Mouse (Mus musculus) midbrain, embryonic 14.5 days (tissue): ENCODE measurements around the gene 1110017D15Rik. TPM values are rescaled to one million over a fixed set of nuclear protein-coding genes. Genes with fewer than 3 reads are reported as not detected.

ENCODE experiments used
- ATAC-seq: fragments of 200-750 bp; cut with Nextera tagmentation; 2 replicates; pipeline ENCODE4 v1.8.0; 2017; ENCODE audit warnings: moderate number of reproducible peaks, moderate library complexity; ENCODE audit not compliant: low FRiP score, low TSS enrichment
- DNase-seq: peaks from one replicate; pipeline ENCODE4 v3.0.0-alpha.2; 2015
- H3K27ac ChIP-seq: fragments of 300-500 bp; sonication (generic); replicated peaks from 2 replicates; pipeline ENCODE4 v1.5.1; 2014; ENCODE audit warnings: mild to moderate bottlenecking, low read depth, low read length, moderate library complexity
- H3K27me3 ChIP-seq: fragments of 300-500 bp; sonication (generic); 2 replicates; pipeline ENCODE4 v1.6.1; 2014; ENCODE audit warnings: low read length, control low read depth, mixed read lengths; ENCODE audit not compliant: control insufficient read depth, insufficient read depth
- H3K36me3 ChIP-seq: fragments of 300-500 bp; sonication (generic); 2 replicates; pipeline ENCODE4 v1.6.1; 2014; ENCODE audit warnings: low read length, control low read depth; ENCODE audit not compliant: control insufficient read depth, insufficient read depth
- H3K4me1 ChIP-seq: fragments of 300-500 bp; sonication (generic); 2 replicates; pipeline ENCODE4 v1.6.1; 2014; ENCODE audit warnings: mild to moderate bottlenecking, antibody characterized with exemption, low read length, control low read depth; ENCODE audit not compliant: control insufficient read depth, insufficient read depth
- H3K4me2 ChIP-seq: fragments of 300-500 bp; sonication (generic); 2 replicates; pipeline ENCODE4 v1.6.1; 2014; ENCODE audit warnings: mild to moderate bottlenecking, low read length, moderate library complexity
- H3K4me3 ChIP-seq: fragments of 300-500 bp; sonication (generic); replicated peaks from 2 replicates; pipeline ENCODE4 v1.5.1; 2014; ENCODE audit warnings: low read depth, low read length
- H3K9ac ChIP-seq: fragments of 300-500 bp; sonication (generic); replicated peaks from 2 replicates; pipeline ENCODE4 v1.6.1; 2014; ENCODE audit warnings: mild to moderate bottlenecking, low read length, moderate library complexity
- H3K9me3 ChIP-seq: fragments of 300-500 bp; sonication (generic); 2 replicates; pipeline ENCODE4 v1.6.1; 2016; ENCODE audit warnings: low read length, control low read depth, mixed read lengths; ENCODE audit not compliant: control insufficient read depth
- WGBS: fragments of 180-500 bp; shearing (Covaris S2); extraction: QIAGEN DNeasy Blood & Tissue Kit; methylation state at CpG from one replicate; pipeline ENCODE4 v1.1.7; 2014; 5-methylcytosine and 5-hydroxymethylcytosine counted together
- polyA plus RNA-seq: library from polyadenylated mRNA; unstranded; fragments of >200 nt; fragmentation: Nextera tagmentation; extraction: Ambion mirVana; gene quantifications from 2 replicates; pipeline ENCODE4 v1.2.1, GENCODE M21; 2014

Gene 1110017D15Rik
- polyA plus RNA-seq, 1 experiment from 2014 or later, result 13.2 TPM

DNA sequence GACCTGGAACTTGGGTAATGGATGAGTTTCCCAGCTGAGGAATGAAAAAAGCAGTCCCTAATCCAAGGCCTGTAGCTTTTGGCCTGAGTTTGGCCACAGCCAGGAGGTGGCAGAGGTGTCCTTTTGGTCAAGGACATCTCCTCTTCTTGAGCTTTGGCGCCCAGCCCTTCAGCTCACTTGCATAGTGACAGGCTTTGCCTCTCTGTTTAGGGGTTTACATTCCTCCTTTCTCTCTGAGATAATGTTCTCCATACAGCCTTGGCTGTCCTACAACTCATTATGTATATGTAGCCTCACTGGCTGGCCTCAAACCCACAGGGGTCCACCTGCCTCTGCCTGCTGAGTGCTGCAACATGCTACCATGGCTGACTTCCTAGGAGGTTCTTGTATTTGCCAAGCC, 30.0 kb upstream of the 1110017D15Rik start:
- no peak for DNase-seq
- H3K36me3 ChIP-seq, result no peaks in the 10 kb centered on the region

DNA sequence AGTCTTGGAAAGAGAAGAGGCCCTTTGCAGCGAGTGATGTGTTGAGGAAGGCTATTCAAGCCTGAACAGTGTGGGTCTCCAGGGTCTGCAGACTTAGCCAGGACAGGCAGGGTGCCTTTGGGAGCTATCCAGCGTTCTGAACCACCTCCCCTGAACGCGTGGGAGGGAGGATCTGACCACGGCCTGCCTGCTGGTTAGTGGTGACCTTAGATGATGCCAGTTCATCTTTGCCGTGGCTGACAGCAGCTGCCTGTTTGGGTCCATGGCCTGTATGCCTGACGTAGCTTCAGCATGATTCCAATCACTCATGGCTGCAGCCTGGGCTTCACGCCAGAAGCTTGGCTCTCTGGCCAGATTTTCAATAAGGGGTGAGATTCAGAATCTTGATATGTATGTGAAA, 28.9 kb upstream of the 1110017D15Rik start:
- H3K4me1 ChIP-seq, result peaks cover 10% of the 10 kb centered on the region; the same call in 1 of the 2 replicates
- ATAC-seq (no peak), DNase-seq (peak; percentile 42)
- H3K9me3 ChIP-seq, result no peaks in the 10 kb centered on the region
- no peak overlapping the region for H3K27ac ChIP-seq
- H3K4me3 ChIP-seq, result no peak overlapping the region
- 20% methylated on average over 8 of the region's 8 CpGs for WGBS
- no peaks in the 10 kb centered on the region for H3K36me3 ChIP-seq
- no peak overlapping the region for H3K9ac ChIP-seq
- H3K4me2 ChIP-seq, result no peak overlapping the region
- no peaks in the 10 kb centered on the region for H3K27me3 ChIP-seq

More for the DNA sequence above, 30.0 kb upstream of the 1110017D15Rik start:
- H3K4me2 ChIP-seq, result no peak overlapping the region
- no peaks in the 10 kb centered on the region for H3K9me3 ChIP-seq
- 83% methylated on average over 1 of the region's 1 CpGs for WGBS
- H3K4me3 ChIP-seq, result no peak overlapping the region
- no peak for ATAC-seq
- H3K27ac ChIP-seq, result no peak overlapping the region
- H3K9ac ChIP-seq, result no peak overlapping the region
- peaks cover 10% of the 10 kb centered on the region; the same call in 1 of the 2 replicates for H3K4me1 ChIP-seq
- H3K27me3 ChIP-seq, result no peaks in the 10 kb centered on the region

DNA sequence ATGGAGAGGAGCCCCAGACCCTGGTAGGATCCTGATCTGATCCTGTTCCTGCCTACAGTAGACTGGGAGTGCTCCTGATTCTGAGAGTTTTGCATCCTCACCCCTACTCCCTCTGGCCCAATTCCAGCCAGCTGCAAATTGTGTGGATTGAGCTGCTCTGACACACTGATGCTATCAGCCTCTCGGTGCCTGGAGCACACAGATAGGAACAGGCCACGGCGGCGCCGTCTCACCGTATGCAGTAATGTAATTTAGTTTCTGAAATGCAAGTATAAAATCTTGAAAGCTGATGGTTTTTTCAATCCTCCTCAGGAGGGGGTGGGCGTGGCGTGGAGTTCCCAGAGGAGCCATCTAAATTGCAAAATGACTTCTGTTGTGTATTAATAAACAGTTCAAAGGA, 25.0 kb upstream of the 1110017D15Rik start:
- no peaks in the 10 kb centered on the region for H3K9me3 ChIP-seq
- ATAC-seq, result no peak; the same call in 1 of the 2 replicates
- H3K36me3 ChIP-seq, result no peaks in the 10 kb centered on the region
- no peak overlapping the region for H3K4me3 ChIP-seq
- 56% methylated on average over 8 of the region's 8 CpGs for WGBS
- no peaks in the 10 kb centered on the region for H3K27me3 ChIP-seq
- peak overlapping the region; percentile 73 for H3K27ac ChIP-seq
- no peak overlapping the region for H3K4me2 ChIP-seq
- H3K9ac ChIP-seq, result no peak overlapping the region
- H3K4me1 ChIP-seq, result peaks cover 6% of the 10 kb centered on the region; the same call in 1 of the 2 replicates
- peak; percentile 61 for DNase-seq

DNA sequence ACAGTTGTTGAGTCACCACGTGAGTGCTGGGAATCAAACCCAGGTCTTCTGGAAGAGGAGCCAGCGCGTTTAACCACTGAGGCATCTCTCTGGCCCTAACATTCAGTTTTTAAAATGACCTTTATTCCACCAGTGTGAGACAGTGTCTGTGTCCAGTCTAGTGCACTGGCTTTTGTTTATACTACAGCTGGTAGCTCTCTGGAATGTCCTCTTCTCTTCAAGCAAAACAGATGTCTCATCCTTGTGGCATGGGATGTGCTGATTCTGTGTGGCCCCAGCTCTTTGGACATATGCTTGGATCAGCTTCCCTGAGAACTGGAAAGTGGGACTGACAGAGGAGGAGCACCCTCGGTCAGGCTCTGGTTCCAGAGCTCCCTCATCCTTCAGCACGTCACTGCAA, 17.7 kb upstream of the 1110017D15Rik start:
- Histone ChIP-seq H3K4me3 (no peak overlapping the region), H3K4me2 (no peak overlapping the region), H3K9ac (no peak overlapping the region), H3K9me3 (no peaks in the 10 kb centered on the region), H3K27me3 (no peaks in the 10 kb centered on the region), H3K36me3 (no peaks in the 10 kb centered on the region), H3K4me1 (peaks cover 17% of the 10 kb centered on the region; the same call in 1 of the 2 replicates), H3K27ac (no peak overlapping the region)
- ATAC-seq (no peak), DNase-seq (no peak)
- WGBS, result 83% methylated on average over 5 of the region's 5 CpGs

DNA sequence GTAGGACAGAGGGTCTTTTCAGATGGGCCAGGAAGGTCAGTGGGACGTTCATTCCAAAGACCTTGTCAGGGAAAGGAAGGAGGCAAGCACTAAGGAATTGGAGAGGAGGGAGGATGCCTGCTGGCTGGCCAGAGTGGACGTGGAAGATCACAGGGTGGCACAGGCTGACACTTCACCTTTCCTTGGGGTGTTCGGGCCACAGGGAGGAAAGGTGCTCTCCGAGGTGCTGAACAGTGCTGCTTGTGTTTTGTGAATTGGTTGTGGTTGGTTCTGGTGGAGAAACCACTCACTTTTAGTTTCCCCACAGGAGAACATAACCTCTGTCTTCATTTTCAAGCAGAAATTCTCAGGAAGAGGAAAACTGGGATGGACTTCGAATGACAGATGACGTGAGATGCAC, 15.3 kb upstream of the 1110017D15Rik start:
- H3K36me3 ChIP-seq, result no peaks in the 10 kb centered on the region
- H3K4me2 ChIP-seq, result no peak overlapping the region
- peaks cover 35% of the 10 kb centered on the region for H3K4me1 ChIP-seq
- H3K27ac ChIP-seq, result no peak overlapping the region
- H3K27me3 ChIP-seq, result no peaks in the 10 kb centered on the region
- H3K9ac ChIP-seq, result no peak overlapping the region
- H3K4me3 ChIP-seq, result no peak overlapping the region
- WGBS, result 40% methylated on average over 6 of the region's 6 CpGs
- no peak for DNase-seq
- no peaks in the 10 kb centered on the region for H3K9me3 ChIP-seq
- ATAC-seq, result no peak

DNA sequence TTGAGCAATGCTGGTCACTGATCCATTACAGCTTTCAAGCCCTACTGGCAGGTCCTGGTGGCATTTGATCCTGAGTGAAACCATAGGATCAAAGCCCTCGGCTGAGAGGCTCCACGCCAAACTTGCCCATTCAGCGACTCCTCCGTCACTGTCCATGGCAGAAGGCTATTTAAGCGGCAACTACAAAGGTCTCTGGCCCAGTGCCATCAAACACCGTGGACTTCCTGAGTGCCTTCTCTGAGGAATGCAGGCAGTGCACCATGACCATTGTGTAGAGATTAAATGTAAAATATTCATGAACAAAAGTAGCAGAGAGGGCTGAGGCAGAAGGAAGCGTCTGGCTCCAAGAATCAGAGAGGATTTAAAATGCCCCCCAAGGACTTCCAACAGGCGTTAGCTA, 10.9 kb upstream of the 1110017D15Rik start:
- Histone ChIP-seq H3K27me3 (no peaks in the 10 kb centered on the region), H3K27ac (peak overlapping the region; percentile 50), H3K36me3 (no peaks in the 10 kb centered on the region), H3K9me3 (no peaks in the 10 kb centered on the region), H3K4me2 (0 out of 2 replicates have a peak overlapping the region, but pooled peaks have one; percentile 3), H3K4me3 (no peak overlapping the region), H3K4me1 (peaks cover 44% of the 10 kb centered on the region), H3K9ac (no peak overlapping the region)
- WGBS, result 3% methylated on average over 8 of the region's 8 CpGs
- ATAC-seq (peak; percentile 48; the same call in 1 of the 2 replicates), DNase-seq (peak; percentile 79)

DNA sequence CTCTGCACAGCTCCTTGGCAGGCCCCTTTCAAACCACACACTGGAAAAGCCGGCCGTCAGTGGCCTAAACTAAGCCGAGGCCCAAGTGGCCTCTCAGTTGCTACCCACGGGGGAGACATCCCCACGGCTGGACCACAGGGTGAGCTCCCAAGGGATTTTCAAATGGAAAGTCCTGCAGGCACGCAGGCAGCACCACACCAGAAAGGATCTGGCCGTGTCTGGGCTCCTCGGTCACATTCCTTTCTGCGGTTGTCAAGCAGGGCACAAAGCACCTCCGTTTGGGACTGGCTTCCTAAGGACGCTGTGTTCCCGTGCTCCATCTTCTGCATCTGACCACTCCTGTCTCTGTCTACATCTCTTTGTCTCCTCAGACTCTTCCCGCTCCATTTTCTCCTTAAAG, 9.9 kb upstream of the 1110017D15Rik start:
- Histone ChIP-seq H3K9ac (peak overlapping the region; percentile 25; the same call in 1 of the 2 replicates), H3K4me3 (no peak overlapping the region), H3K36me3 (no peaks in the 10 kb centered on the region), H3K27me3 (no peaks in the 10 kb centered on the region), H3K4me2 (peak overlapping the region; percentile 21), H3K4me1 (peaks cover 44% of the 10 kb centered on the region), H3K9me3 (no peaks in the 10 kb centered on the region), H3K27ac (peak overlapping the region; percentile 65)
- ATAC-seq (no peak), DNase-seq (peak; percentile 55)
- 3% methylated on average over 13 of the region's 13 CpGs for WGBS

DNA sequence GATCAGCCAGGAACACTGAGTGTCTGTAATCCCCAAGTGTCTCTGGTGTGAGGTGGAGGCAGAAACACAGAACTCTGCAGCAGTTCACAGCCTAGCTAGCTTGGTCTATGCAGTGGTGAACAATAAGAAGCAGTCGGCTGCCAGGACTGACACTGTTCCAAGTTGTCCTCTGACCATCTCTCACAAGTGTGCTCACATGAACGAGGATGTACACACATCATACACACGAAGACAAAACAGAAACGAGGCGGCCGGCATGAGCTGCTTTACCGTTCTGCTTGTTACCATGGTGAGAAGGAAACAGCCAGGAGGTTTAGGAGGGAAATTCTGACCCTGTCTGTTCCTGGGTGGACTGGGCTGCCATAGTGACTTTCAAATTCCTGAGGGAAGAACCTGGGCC, 9.4 kb upstream of the 1110017D15Rik start:
- Histone ChIP-seq H3K27ac (peak overlapping the region; percentile 65), H3K4me2 (peak overlapping the region; percentile 21; the same call in 1 of the 2 replicates), H3K4me1 (peaks cover 41% of the 10 kb centered on the region), H3K9me3 (no peaks in the 10 kb centered on the region), H3K4me3 (no peak overlapping the region), H3K36me3 (peaks cover 3% of the 10 kb centered on the region; the same call in 1 of the 2 replicates), H3K9ac (peak overlapping the region; percentile 25; the same call in 1 of the 2 replicates), H3K27me3 (no peaks in the 10 kb centered on the region)
- WGBS, result 2% methylated on average over 7 of the region's 7 CpGs
- ATAC-seq (no peak), DNase-seq (peak; percentile 57)

DNA sequence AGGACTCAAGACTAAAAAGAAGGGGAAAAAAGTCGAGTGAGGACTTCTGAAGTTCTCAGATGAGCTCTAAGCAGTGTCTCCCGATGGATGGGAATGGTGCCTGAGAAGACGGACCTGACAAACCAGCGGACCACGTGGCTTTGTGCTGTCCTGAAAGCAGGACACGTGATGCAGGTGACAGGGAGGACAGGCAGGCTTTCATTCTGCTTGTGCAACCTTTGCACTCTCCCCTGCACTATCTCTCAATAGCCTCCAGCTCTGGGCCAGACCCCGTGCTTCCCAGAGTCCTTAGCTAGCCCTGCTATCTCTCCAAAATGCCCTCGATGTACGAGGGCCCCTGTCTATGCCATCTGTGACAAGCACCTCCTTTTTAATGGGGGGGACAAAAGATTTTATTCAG, 7.7 kb upstream of the 1110017D15Rik start:
- ATAC-seq, result no peak
- Histone ChIP-seq H3K36me3 (peaks cover 14% of the 10 kb centered on the region), H3K9ac (no peak overlapping the region), H3K4me2 (no peak overlapping the region), H3K9me3 (no peaks in the 10 kb centered on the region), H3K27ac (no peak overlapping the region), H3K4me3 (no peak overlapping the region), H3K4me1 (peaks cover 32% of the 10 kb centered on the region), H3K27me3 (no peaks in the 10 kb centered on the region)
- DNase-seq, result no peak
- 73% methylated on average over 9 of the region's 9 CpGs for WGBS
